Mouse (Mus musculus) CH12.LX (cell line): ENCODE data around the gene Cdk17.

Experiments
- CHD1 ChIP-seq: IDR thresholded peaks from 2 replicates; pipeline ENCODE4 v1.6.1; 2012; ENCODE audit warnings: low read depth, low read length, improper control_type of control experiment, inconsistent platforms
- CTCF ChIP-seq, 2 experiments: IDR thresholded peaks in 1 of 2; conservative IDR thresholded peaks in 1 of 2; 2 replicates each; pipeline ENCODE4 v1.5.1; 2011 to 2012; ENCODE audit warnings: low read depth in 2 of 2, low read length in 2 of 2, improper control_type of control experiment in 1 of 2, inconsistent platforms in 1 of 2, mild to moderate bottlenecking in 1 of 2, moderate library complexity in 1 of 2
- E2F4 ChIP-seq: IDR thresholded peaks from 2 replicates; pipeline ENCODE4 v1.6.1; 2011; ENCODE audit warnings: low read depth, low read length, improper control_type of control experiment; ENCODE audit not compliant: insufficient replicate concordance
- EP300 ChIP-seq: IDR thresholded peaks from 2 replicates; pipeline ENCODE4 v1.6.1; 2011; ENCODE audit warnings: low read length, improper control_type of control experiment
- ETS1 ChIP-seq: conservative IDR thresholded peaks from 2 replicates; pipeline ENCODE4 v1.6.1; 2012; ENCODE audit warnings: low read depth, mild to moderate bottlenecking, inconsistent platforms, low read length, improper control_type of control experiment, moderate library complexity
- MEF2A ChIP-seq: IDR thresholded peaks from 2 replicates; pipeline ENCODE4 v1.6.1; 2014; ENCODE audit warnings: low read depth, mild to moderate bottlenecking, inconsistent platforms, low read length, improper control_type of control experiment, borderline replicate concordance
- MYC ChIP-seq: IDR thresholded peaks from 2 replicates; pipeline ENCODE4 v1.6.1; 2011; ENCODE audit warnings: low read depth, mild to moderate bottlenecking, improper control_type of control experiment, low read length
- POLR2A ChIP-seq: IDR thresholded peaks from 2 replicates; pipeline ENCODE4 v1.6.1; 2011; ENCODE audit warnings: low read depth, mild to moderate bottlenecking, improper control_type of control experiment, low read length
- RCOR1 ChIP-seq: conservative IDR thresholded peaks from 2 replicates; pipeline ENCODE4 v1.6.1; 2012; ENCODE audit warnings: low read depth, mild to moderate bottlenecking, inconsistent platforms, low read length, improper control_type of control experiment
- SMC3 ChIP-seq: IDR thresholded peaks from 2 replicates; pipeline ENCODE4 v1.6.1; 2011; ENCODE audit warnings: low read depth, low read length, improper control_type of control experiment
- TCF12 ChIP-seq: IDR thresholded peaks from 2 replicates; pipeline ENCODE4 v1.6.1; 2014; ENCODE audit warnings: low read depth, mild to moderate bottlenecking, inconsistent platforms, low read length, improper control_type of control experiment
- ZMIZ1 ChIP-seq: IDR thresholded peaks from 2 replicates; pipeline ENCODE4 v1.6.1; 2012; ENCODE audit warnings: low read depth, mild to moderate bottlenecking, inconsistent platforms, low read length, improper control_type of control experiment

DNA sequence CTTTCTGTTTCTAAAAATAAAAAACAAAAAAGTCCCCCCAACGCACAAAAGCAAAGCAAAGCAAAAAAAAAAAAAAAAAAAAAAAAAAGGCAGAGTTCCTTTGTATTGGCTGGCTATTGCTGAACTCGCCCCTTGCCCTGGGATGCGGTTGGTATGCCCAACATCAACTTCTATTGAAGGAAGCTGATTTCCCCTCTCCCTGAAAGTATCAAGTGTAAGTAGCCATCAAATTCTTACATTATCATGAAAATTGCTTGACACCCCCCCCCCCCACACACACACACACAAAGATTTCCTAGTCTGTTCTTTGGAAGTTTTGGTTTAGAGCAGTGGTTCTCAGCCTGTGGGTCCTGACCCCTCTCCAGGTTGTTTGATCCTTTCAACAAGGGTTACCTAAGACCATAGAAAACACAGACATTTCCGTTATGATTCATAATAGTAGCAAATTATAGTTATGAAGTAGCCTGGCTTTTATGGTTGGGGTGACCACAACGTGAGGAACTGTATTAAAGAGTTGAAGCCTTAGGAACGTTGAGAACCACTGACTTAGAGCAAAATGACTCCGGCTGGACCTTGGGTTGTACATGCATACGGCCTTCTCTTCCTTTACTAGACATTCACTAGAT, 23.8 kb downstream of the Cdk17 start:
- TF ChIP-seq CTCF (conservative IDR thresholded peaks at IDR 0.05 in 1 of 2, IDR thresholded peaks at IDR 0.05 in 1 of 2; ENCODE audit: low read depth in 2 of 2, low read length in 2 of 2), result no peak
- no peak for TF ChIP-seq ETS1
- no peak for TF ChIP-seq MYC
- TF ChIP-seq E2F4, result no peak
- TF ChIP-seq SMC3, result no peak
- TF ChIP-seq MEF2A, result no peak
- no peak for TF ChIP-seq POLR2A
- TF ChIP-seq TCF12, result no peak
- TF ChIP-seq ZMIZ1, result no peak
- TF ChIP-seq EP300, result no peak
- no peak for TF ChIP-seq CHD1
- TF ChIP-seq RCOR1, result no peak
